In the genomic region with DNA sequence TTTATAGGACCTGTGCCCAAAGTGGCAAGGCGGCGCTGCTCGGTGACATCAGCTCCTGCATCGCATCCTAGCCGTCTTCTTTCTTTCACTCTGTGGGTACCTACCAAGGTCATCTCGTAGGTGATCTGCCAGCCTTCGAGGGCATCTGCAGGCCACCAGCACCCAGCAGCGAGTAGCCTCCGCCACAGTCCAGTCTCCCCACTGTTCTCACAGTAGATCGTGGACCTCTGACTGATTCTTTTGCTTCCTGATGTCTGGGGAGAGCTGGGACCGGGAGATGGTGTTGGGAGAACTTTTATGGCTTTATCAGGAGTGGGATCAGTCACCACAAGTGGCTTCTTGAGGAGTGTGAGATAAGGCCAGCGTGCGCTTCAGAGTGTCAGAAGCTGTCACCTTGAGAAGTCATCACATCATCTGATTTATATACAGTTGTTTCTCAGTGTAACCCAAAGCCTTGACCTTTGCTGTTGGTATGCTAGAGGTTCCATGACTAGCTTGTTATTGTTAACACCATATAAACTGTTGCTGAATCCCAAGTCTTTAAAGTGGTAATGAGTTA, we compare ENCODE assay signal across 14 mouse cellular contexts.
"Had no signal": no experiment of that assay in that cellular context is flagged by ENCODE, and none has a peak within 500 bp of the region (broad histone marks: within the 10 kb centered on the region; RNA-seq: fewer than 3 reads in every experiment).

No protein-coding gene starts in this region.

- H3K36me3 ChIP-seq: limb, embryonic 15.5 days; midbrain, embryonic 15.5 days; neural tube, embryonic 12.5 days had no signal

- H3K9me3 ChIP-seq: limb, embryonic 15.5 days; liver, embryonic 12.5 days; midbrain, embryonic 15.5 days; neural tube, embryonic 12.5 days had no signal

- H3K9ac ChIP-seq: limb, embryonic 15.5 days; liver, embryonic 12.5 days; midbrain, embryonic 15.5 days; neural tube, embryonic 12.5 days had no signal

- H3K27me3 ChIP-seq: limb, embryonic 15.5 days; liver, embryonic 12.5 days; midbrain, embryonic 15.5 days; neural tube, embryonic 12.5 days had no signal

- ATAC-seq: liver, embryonic 12.5 days; lung, postnatal 0 days; midbrain, embryonic 15.5 days had no signal

- H3K4me3 ChIP-seq: layer of hippocampus, adult 2 months; limb, embryonic 15.5 days; liver, embryonic 12.5 days; midbrain, embryonic 15.5 days; neural tube, embryonic 12.5 days had no signal

- H3K4me1 ChIP-seq: midbrain, embryonic 15.5 days had no signal

- H3K27ac ChIP-seq: layer of hippocampus, adult 2 months; limb, embryonic 15.5 days; liver, embryonic 12.5 days; midbrain, embryonic 15.5 days; neural tube, embryonic 12.5 days; stomach, postnatal 0 days had no signal

- DNase-seq: kidney, postnatal 10 days; kidney, postnatal 4 days; left cerebral cortex, postnatal 4 days; lung, adult 18-20 months; lung, postnatal 4 days; thymus, postnatal 14 days had no signal

- H3K4me2 ChIP-seq: limb, embryonic 15.5 days; liver, embryonic 12.5 days; midbrain, embryonic 11.5 days; midbrain, embryonic 15.5 days; neural tube, embryonic 12.5 days had no signal
